Mouse (Mus musculus): ENCODE results near the gene Gm13691.
"Not testable (repeated sequence)": the region's sequence is repeated elsewhere in the genome, so short reads cannot be mapped to it uniquely, and the experiment has no call there.

The Gm13691 gene

GRCm38 (mm10) chr2:84032505-84032904 lies 42.2 kb downstream of the Gm13691 start:
- no peak for DNase-seq (ENCODE audit: extremely low spot score, low spot score)

DNA sequence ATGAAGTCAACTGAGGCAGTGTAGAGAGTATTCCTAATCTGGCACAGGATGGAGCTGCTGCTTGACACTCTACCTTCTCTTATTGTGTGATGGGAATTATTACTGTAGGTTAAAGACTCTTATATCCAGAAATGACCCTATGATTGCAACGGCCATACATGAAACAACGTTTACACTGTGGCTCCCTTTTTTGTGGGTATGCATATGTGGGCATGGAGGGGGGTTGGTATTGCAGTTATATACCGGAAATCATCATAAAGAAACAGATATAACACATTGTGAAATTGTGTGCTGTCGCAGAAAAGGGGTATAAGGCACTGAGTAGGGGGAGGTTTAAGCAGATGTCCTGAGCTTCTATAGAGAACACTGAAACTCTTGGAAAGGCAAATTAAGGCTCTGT lies 45.6 kb downstream of the Gm13691 start:
- no peak for DNase-seq (ENCODE audit: extremely low spot score, low spot score)

DNA sequence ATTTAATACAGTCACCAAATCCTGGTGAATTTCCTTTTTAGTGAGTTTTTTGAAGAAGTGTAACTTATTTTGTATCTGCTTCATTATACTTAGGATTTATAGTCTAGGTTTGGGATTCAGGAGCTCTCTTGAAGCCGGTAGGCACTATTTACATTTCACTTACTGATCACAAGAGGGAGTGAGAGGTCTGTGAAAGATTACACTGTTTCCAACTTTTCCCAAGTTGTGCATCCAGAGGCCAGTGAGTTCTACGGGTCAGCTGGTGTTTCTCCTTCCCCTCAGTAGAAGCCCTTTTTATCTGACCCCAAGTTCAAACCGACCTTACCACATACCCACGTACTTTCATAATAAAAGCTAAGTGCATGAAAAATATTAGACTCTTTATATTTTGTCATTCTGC lies 47.0 kb downstream of the Gm13691 start:
- DNase-seq (ENCODE audit: extremely low spot score, low spot score) = no peak

GRCm38 (mm10) chr2:84037943-84038342 lies 47.6 kb downstream of the Gm13691 start:
- DNase-seq (ENCODE audit: extremely low spot score, low spot score) = not testable (repeated sequence)

GRCm38 (mm10) chr2:84039277-84039676 lies 48.9 kb downstream of the Gm13691 start:
- no peak for DNase-seq (ENCODE audit: extremely low spot score, low spot score)

Measured in neural tube, embryonic 10.5 days (tissue).